Mouse (Mus musculus): ENCODE results near the gene C730034F03Rik. TPM values are rescaled to one million over a fixed set of nuclear protein-coding genes. Genes with fewer than 3 reads are reported as not detected.

C730034F03Rik gene
- polyA plus RNA-seq (2015; fragmentation: Nextera tagmentation; extraction: Ambion mirVana): 1.5 and 1.7 TPM in 2 replicates

DNA sequence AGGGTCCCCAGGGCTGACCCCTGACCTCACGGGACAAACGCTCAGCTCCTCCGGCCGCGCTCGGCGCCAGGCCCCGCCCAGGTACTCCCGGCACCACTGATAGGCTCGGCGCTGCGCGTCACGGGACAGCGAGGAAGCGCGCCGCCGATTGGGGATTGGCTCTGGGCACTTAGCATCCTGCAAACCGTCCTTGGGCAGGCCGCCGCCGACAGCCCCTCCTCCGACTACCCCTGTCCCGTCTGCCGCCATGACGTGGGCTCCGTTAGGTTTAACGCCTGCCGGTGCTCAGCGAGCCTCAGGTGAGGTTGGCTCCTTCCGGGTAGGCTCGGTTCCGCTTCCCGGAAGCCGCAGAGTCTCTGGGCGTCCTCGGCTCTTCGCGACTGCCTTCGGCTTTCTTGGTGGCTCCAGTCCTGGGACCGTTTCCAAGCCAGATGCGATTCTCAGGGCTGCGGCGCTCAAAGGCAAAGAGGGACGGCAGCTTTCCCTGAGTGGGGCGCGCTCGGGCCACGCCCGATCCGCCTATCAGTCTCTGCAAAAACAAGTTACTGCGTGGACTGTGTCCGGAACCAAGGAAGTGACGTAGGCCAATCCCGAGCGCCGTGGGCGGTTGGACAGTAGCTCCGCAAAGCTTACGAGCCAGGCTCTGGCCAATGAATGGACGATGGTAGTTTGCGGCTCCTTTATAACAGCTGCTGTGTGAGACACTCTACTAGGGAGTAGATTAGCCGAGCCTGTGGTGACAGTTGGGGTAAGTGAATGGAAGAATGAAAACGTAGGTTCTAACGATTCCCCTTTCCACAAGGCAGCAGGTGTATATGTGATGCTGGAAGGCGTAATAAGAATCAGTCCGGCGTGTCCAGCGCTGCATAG lies at the start of gene C730034F03Rik, which contains the start of the genes Gm44502 and Chkb:
Gene C730034F03Rik (plus strand): TSS at position 238 of the 870 bp plus-strand sequence.
Gene Gm44502 (minus strand): TSS at position 345 of the 870 bp plus-strand sequence.
Gene Chkb (minus strand): TSS at position 557 of the 870 bp plus-strand sequence.
- H3K9me3 ChIP-seq (replicated peaks; ENCODE audit: low read length): no peaks in the 10 kb centered on the region
- no peak for TF ChIP-seq CTCF (IDR thresholded peaks at IDR 0.05; ENCODE audit: low read depth)
- no peaks in the 10 kb centered on the region for H3K27me3 ChIP-seq (ENCODE audit: insufficient read depth, low read length)
- peaks cover 9% of the 10 kb centered on the region; the same call in 1 of the 2 replicates for H3K36me3 ChIP-seq (ENCODE audit: insufficient read depth, low read length)
- DNase-seq (ENCODE audit: low spot score) (peak; percentile 96), ATAC-seq (replicated peaks; ENCODE audit: low FRiP score, low read depth) (peak; percentile 91)
- H3K27ac ChIP-seq: peak within 1 kb of the TSS; percentile 96
- peaks cover 18% of the 10 kb centered on the region; the same call in 1 of the 2 replicates for H3K4me1 ChIP-seq (replicated peaks; ENCODE audit: insufficient read depth, low read length)
- peak within 1 kb of the TSS; percentile 75 for H3K9ac ChIP-seq (ENCODE audit: low read depth, low read length)
- peak within 1 kb of the TSS; percentile 73 for H3K4me2 ChIP-seq (ENCODE audit: low read length)
- H3K4me3 ChIP-seq (replicated peaks; ENCODE audit: low read depth, low read length): peak within 1 kb of the TSS; percentile 68
- under 1% methylated on average over 70 of the region's 70 CpGs for WGBS

DNA sequence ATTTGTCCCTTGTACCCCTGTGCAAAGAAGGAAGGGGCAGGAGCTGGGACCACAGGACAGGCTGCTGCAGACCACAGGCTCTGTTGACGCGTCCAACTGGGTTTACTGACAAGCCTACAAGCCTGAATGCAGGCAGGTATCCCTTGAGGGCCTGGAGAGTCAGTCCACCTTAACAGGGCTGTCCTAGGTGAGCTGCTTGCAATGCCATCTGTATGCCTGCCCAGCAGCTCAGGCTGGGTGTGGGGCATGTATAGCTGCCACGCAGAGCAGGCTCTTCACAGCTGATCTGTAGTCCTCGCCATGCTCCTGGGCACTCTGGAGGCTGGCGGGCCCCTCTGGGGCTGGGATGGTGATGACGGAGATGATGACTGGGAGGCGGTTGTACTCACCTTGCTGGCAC lies 44.8 kb upstream of the C730034F03Rik start, which contains the start of gene Klhdc7b:
Gene Klhdc7b (plus strand): TSS at position 301 of the 400 bp plus-strand sequence.
- ATAC-seq (replicated peaks; ENCODE audit: low FRiP score, low read depth) (no peak), DNase-seq (ENCODE audit: low spot score) (no peak)
- 87% methylated on average over 7 of the region's 7 CpGs for WGBS
- H3K27me3 ChIP-seq (ENCODE audit: insufficient read depth, low read length): peaks cover 8% of the 10 kb centered on the region
- no peak for TF ChIP-seq CTCF (IDR thresholded peaks at IDR 0.05; ENCODE audit: low read depth)
- no peak within 1 kb of the TSS for H3K4me3 ChIP-seq (replicated peaks; ENCODE audit: low read depth, low read length)
- H3K4me1 ChIP-seq (replicated peaks; ENCODE audit: insufficient read depth, low read length): 0 out of 2 replicates have a peak, but pooled peaks cover under 1% of the 10 kb centered on the region
- H3K36me3 ChIP-seq (ENCODE audit: insufficient read depth, low read length): no peaks in the 10 kb centered on the region
- no peak within 1 kb of the TSS for H3K27ac ChIP-seq
- no peak within 1 kb of the TSS for H3K9ac ChIP-seq (ENCODE audit: low read depth, low read length)
- H3K4me2 ChIP-seq (ENCODE audit: low read length): no peak within 1 kb of the TSS
- no peaks in the 10 kb centered on the region for H3K9me3 ChIP-seq (replicated peaks; ENCODE audit: low read length)

DNA sequence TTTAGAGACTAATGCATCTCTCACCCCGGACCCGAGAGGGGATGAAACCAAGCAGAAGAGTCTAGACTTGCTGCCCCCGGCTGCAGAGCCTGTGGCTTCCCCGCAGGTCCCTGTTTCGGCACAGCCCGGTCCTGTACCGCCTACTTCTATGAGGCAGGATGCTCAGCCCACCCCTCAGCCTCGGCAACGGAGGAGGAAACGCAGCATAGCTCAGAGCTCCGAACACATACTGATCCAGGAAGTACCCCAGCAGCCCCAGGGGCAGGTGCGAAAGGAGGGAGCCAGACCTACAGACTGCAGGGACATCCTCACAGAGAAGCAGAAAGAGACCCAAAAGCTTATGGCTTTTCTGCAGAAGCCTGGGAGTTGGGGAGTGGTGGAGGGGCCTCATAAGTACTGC lies 42.3 kb upstream of the C730034F03Rik start:
- ATAC-seq (replicated peaks; ENCODE audit: low FRiP score, low read depth) (no peak), DNase-seq (ENCODE audit: low spot score) (no peak)
- Histone ChIP-seq H3K4me2 (ENCODE audit: low read length) (no peak overlapping the region), H3K9me3 (replicated peaks; ENCODE audit: low read length) (no peaks in the 10 kb centered on the region), H3K36me3 (ENCODE audit: insufficient read depth, low read length) (no peaks in the 10 kb centered on the region), H3K4me3 (replicated peaks; ENCODE audit: low read depth, low read length) (no peak overlapping the region), H3K27ac (no peak overlapping the region), H3K27me3 (ENCODE audit: insufficient read depth, low read length) (no peaks in the 10 kb centered on the region), H3K9ac (ENCODE audit: low read depth, low read length) (no peak overlapping the region), H3K4me1 (replicated peaks; ENCODE audit: insufficient read depth, low read length) (no peaks in the 10 kb centered on the region)
- TF ChIP-seq CTCF (IDR thresholded peaks at IDR 0.05; ENCODE audit: low read depth): no peak
- WGBS: 31% methylated on average over 12 of the region's 12 CpGs

DNA sequence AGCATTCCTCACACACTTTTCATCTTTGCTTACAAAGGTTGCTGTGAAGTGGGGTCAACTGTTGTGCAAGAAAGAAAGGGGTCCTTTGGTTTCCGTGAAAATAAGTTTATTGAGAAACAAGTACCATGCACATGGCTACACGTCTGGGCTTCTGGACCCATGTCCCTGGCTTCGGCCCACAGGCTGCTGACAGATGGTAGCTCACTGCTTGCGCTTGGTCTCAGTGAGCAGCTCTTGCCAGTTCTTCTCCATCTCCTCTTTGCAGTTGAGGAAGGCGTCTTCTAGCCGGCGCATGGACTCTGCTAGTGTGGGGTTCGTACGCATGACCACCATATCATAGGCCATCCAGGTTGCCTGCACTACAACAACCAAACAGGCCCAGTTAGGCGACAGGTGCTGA lies 39.3 kb upstream of the C730034F03Rik start:
- no peak overlapping the region for H3K9ac ChIP-seq (ENCODE audit: low read depth, low read length)
- whole genome bisulfite sequencing: 94% methylated on average over 10 of the region's 10 CpGs
- H3K4me3 ChIP-seq (replicated peaks; ENCODE audit: low read depth, low read length): no peak overlapping the region
- no peak overlapping the region for H3K4me2 ChIP-seq (ENCODE audit: low read length)
- ATAC-seq (replicated peaks; ENCODE audit: low FRiP score, low read depth): no peak
- DNase-seq (ENCODE audit: low spot score): no peak
- H3K4me1 ChIP-seq (replicated peaks; ENCODE audit: insufficient read depth, low read length): no peaks in the 10 kb centered on the region
- H3K9me3 ChIP-seq (replicated peaks; ENCODE audit: low read length): no peaks in the 10 kb centered on the region
- no peak for TF ChIP-seq CTCF (IDR thresholded peaks at IDR 0.05; ENCODE audit: low read depth)
- no peaks in the 10 kb centered on the region for H3K27me3 ChIP-seq (ENCODE audit: insufficient read depth, low read length)
- no peaks in the 10 kb centered on the region for H3K36me3 ChIP-seq (ENCODE audit: insufficient read depth, low read length)
- no peak overlapping the region for H3K27ac ChIP-seq

DNA sequence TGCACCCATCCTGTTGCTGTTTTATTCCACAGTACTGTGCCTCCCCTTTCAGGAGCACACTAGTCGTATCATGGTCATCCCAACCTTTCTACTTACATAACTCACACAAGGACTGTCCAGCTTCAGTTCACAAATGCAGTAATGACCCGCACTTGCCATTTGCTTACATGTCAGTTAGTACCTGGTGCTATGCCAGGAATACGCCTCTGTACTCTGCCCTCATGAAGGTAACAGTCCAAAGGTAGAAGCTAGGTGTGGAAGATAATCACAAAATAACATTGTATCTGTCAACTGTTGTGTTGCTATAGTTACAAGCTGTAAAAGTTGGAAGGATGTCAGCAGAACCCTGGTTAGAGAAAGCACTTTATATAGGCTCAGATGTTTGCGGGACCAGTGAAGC lies 32.5 kb upstream of the C730034F03Rik start:
- Histone ChIP-seq H3K27me3 (ENCODE audit: insufficient read depth, low read length) (no peaks in the 10 kb centered on the region), H3K9ac (ENCODE audit: low read depth, low read length) (no peak overlapping the region), H3K4me2 (ENCODE audit: low read length) (no peak overlapping the region), H3K36me3 (ENCODE audit: insufficient read depth, low read length) (no peaks in the 10 kb centered on the region), H3K4me3 (replicated peaks; ENCODE audit: low read depth, low read length) (no peak overlapping the region), H3K4me1 (replicated peaks; ENCODE audit: insufficient read depth, low read length) (no peaks in the 10 kb centered on the region), H3K27ac (no peak overlapping the region), H3K9me3 (replicated peaks; ENCODE audit: low read length) (no peaks in the 10 kb centered on the region)
- ATAC-seq (replicated peaks; ENCODE audit: low FRiP score, low read depth): no peak
- DNase-seq (ENCODE audit: low spot score): no peak
- WGBS: 88% methylated on average over 4 of the region's 4 CpGs
- TF ChIP-seq CTCF (IDR thresholded peaks at IDR 0.05; ENCODE audit: low read depth): no peak

DNA sequence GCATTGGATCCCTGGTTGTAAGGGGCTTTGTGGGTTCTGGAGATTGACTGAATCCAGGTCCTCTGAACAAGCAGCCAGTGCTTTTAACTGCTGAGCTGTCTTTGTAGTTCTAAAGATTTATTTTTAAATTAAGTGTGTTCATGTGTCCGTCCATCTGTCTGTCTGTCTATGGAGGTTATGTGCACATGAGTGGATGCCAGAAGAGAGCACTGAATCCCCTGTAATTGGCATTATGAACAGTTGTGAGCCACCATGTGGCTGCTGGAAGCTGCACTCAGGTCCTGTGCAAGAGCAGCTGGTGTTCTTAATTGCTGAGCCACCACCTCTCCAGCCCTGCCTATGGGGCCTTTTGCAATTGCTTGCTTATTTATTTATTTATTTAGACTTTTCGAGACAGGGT lies 31.2 kb upstream of the C730034F03Rik start:
- DNase-seq (ENCODE audit: low spot score): no peak
- H3K4me2 ChIP-seq (ENCODE audit: low read length): no peak overlapping the region
- no peak overlapping the region for H3K9ac ChIP-seq (ENCODE audit: low read depth, low read length)
- H3K36me3 ChIP-seq (ENCODE audit: insufficient read depth, low read length): no peaks in the 10 kb centered on the region
- H3K27me3 ChIP-seq (ENCODE audit: insufficient read depth, low read length): no peaks in the 10 kb centered on the region
- TF ChIP-seq CTCF (IDR thresholded peaks at IDR 0.05; ENCODE audit: low read depth): no peak
- no peak overlapping the region for H3K27ac ChIP-seq
- H3K4me1 ChIP-seq (replicated peaks; ENCODE audit: insufficient read depth, low read length): no peaks in the 10 kb centered on the region
- 85% methylated on average over 2 of the region's 2 CpGs for WGBS
- ATAC-seq (replicated peaks; ENCODE audit: low FRiP score, low read depth): no peak
- H3K9me3 ChIP-seq (replicated peaks; ENCODE audit: low read length): no peaks in the 10 kb centered on the region
- no peak overlapping the region for H3K4me3 ChIP-seq (replicated peaks; ENCODE audit: low read depth, low read length)

All from kidney, postnatal 0 days (tissue).